Mouse (Mus musculus): ENCODE data around the gene Srsf12.

DNA sequence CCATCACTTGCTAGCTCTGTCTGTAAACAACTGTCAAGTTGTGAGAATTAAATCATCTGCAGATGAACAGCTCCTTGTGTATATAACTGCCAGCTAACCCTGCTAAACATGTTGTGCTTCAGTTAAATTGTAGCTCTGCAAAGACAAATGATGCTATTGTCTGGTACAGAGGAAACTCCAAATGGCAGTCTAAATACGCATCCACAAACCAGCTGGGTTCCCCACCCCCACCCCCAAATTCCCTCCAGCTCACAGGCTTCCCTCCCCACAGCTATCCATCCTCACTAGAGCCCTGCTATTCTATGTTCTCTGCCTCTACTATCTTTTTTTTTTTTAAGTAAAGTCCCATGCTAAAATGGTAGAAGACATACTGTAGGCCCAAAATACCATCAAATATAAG, 13.1 kb downstream of the Srsf12 start:
- TF ChIP-seq CTCF (IDR thresholded peaks at IDR 0.05; ENCODE audit: insufficient read depth, low read length): no peak
- no peak for TF ChIP-seq POLR2A (IDR thresholded peaks at IDR 0.05; ENCODE audit: borderline replicate concordance, extremely low read depth, low read depth, low read length)

Data from lung, adult 2 months (tissue).